Mouse (Mus musculus): Measurements from ENCODE around the gene Abtb2. TPM values are rescaled to one million over a fixed set of nuclear protein-coding genes. Genes with fewer than 3 reads are reported as not detected.

Abtb2 gene
- polyA plus RNA-seq, 1 experiment from 2014 or later: 15.9 TPM

DNA sequence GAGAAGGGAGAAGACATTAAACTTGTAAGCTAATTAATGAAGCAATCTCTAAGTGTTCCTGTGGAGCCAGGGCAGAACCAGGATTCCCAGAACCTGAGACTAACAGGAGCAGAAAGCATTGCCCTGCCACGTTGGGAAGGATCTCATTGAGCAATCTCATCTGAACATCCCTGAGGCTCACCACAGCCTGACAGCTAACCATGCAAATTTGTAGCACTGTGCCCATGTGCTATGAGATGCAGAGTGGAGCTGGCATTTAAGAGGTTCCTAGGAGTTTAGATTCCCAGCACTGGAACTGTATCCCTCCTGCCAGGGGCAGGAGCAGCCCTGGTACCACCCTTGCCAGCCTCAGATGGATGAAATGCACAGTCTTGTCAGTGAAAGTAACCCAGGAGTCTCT is 95.6 kb downstream of the Abtb2 start:
- WGBS: 8% methylated on average over 1 of the region's 1 CpGs
- H3K27me3 ChIP-seq (ENCODE audit: control insufficient read depth, insufficient read depth, low read length): no peaks in the 10 kb centered on the region; the same call in 1 of the 2 replicates
- H3K4me3 ChIP-seq (ENCODE audit: low read depth, low read length): no peak overlapping the region
- no peak overlapping the region for H3K4me2 ChIP-seq (ENCODE audit: low read depth, low read length, severe bottlenecking)
- DNase-seq (ENCODE audit: low spot score) (no peak), ATAC-seq (replicated peaks; ENCODE audit: low FRiP score) (no peak)
- no peak overlapping the region for H3K9ac ChIP-seq (ENCODE audit: low read length)
- no peak overlapping the region for H3K27ac ChIP-seq (ENCODE audit: low read depth, low read length)
- H3K36me3 ChIP-seq (ENCODE audit: control insufficient read depth, insufficient read depth, low read length): no peaks in the 10 kb centered on the region
- H3K4me1 ChIP-seq (replicated peaks; ENCODE audit: control insufficient read depth, insufficient read depth, low read length): peaks cover 6% of the 10 kb centered on the region
- H3K9me3 ChIP-seq (ENCODE audit: control insufficient read depth, low read length): no peaks in the 10 kb centered on the region

DNA sequence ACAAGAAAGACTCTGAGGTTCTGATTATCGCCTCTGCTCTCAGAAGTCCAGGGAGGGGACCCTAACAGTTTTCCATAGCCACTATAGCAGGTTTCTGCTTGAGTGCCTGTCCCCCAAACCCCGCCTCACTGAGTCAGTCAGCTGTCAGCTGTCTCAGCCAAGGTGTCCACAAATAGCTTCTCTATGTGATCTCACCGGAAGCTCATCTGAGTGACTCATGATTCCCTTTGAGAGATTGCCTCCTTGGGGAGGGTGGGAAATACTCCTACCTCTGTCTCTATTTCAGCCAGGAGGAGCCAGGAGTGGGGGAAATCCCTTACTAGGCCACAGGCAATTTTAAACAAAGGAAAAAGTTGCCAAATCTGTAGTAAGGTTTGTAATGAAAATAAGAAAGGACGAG is 96.0 kb downstream of the Abtb2 start:
- WGBS: 53% methylated on average over 4 of the region's 4 CpGs
- H3K9me3 ChIP-seq (ENCODE audit: control insufficient read depth, low read length): no peaks in the 10 kb centered on the region
- H3K4me2 ChIP-seq (ENCODE audit: low read depth, low read length, severe bottlenecking): no peak overlapping the region
- H3K4me3 ChIP-seq (ENCODE audit: low read depth, low read length): no peak overlapping the region
- H3K4me1 ChIP-seq (replicated peaks; ENCODE audit: control insufficient read depth, insufficient read depth, low read length): peaks cover 6% of the 10 kb centered on the region
- no peak for DNase-seq (ENCODE audit: low spot score)
- H3K9ac ChIP-seq (ENCODE audit: low read length): no peak overlapping the region
- H3K36me3 ChIP-seq (ENCODE audit: control insufficient read depth, insufficient read depth, low read length): no peaks in the 10 kb centered on the region
- H3K27ac ChIP-seq (ENCODE audit: low read depth, low read length): no peak overlapping the region
- no peak for ATAC-seq (replicated peaks; ENCODE audit: low FRiP score)
- no peaks in the 10 kb centered on the region; the same call in 1 of the 2 replicates for H3K27me3 ChIP-seq (ENCODE audit: control insufficient read depth, insufficient read depth, low read length)

DNA sequence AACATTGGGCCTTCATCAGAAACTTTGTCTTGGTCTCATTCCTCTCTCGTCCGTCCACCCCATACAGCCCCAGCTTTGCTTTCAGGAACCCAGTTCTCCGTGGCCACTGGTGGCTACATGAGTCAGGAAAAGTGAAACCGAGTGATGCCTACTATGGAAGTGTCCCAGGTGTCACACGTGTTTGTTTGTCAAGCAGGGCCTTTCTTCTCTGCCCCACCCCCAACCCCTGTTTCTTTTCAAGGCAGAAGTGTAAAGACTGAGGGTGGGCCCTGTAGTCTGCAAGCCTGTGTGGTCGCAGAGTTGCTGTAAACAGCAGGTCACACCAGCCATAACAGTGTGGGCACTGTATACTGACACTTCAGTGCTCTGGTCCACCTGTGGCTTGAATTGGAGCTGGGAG is 98.2 kb downstream of the Abtb2 start:
- H3K4me3 ChIP-seq (ENCODE audit: low read depth, low read length): no peak overlapping the region

DNA sequence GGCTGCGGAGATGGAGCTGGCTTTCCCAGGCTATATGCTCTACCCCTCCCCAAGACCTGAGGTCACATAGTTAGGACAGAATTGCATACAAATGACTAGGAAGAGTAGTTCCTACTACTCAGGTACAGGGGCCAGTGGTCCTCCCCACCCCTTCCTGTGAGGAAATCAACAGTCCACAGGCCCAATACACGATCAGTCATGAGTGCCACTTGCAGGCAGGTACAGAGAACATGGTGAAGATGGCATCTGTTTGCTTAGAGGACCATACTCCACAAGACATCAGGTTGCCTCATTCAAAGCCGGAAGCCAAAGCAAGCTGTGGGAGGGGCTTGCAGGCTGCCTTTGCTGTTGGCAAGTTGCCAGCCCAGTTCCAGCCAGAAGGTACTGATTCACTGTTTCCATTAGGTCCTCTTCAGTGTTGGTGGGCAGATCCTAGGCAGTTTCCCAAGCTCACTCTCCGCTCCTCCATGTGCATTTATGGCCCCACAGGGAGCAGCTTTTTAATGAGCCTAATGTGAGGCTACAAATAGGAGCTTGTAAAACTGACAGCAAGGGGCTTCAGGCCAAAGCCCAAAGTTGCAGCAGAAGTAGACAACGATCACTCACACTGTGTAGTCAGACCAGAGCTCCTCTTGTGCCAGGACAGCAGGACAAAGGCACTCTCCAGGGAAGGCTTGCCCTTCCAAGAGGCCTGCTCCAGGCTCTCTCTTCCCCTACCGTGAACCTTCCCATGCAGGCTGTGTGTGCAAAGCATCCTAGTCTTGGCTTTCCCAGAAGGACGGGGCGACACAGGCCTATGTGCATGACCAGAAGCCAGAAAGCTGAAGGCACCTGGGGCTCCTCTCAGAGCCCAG is 102.1 kb downstream of the Abtb2 start:
- peak; percentile 71 for DNase-seq (ENCODE audit: low spot score)
- Histone ChIP-seq H3K4me2 (ENCODE audit: low read depth, low read length, severe bottlenecking) (no peak overlapping the region), H3K9me3 (ENCODE audit: control insufficient read depth, low read length) (no peaks in the 10 kb centered on the region), H3K36me3 (ENCODE audit: control insufficient read depth, insufficient read depth, low read length) (no peaks in the 10 kb centered on the region), H3K9ac (ENCODE audit: low read length) (no peak overlapping the region), H3K27ac (ENCODE audit: low read depth, low read length) (no peak overlapping the region), H3K4me3 (ENCODE audit: low read depth, low read length) (no peak overlapping the region), H3K4me1 (replicated peaks; ENCODE audit: control insufficient read depth, insufficient read depth, low read length) (peaks cover 9% of the 10 kb centered on the region; the same call in 1 of the 2 replicates), H3K27me3 (ENCODE audit: control insufficient read depth, insufficient read depth, low read length) (no peaks in the 10 kb centered on the region)
- 68% methylated on average over 8 of the region's 8 CpGs for WGBS
- peak; percentile 32; the same call in 1 of the 2 replicates for ATAC-seq (replicated peaks; ENCODE audit: low FRiP score)

More for the DNA sequence above, 98.2 kb downstream of the Abtb2 start:
- Histone ChIP-seq H3K36me3 (ENCODE audit: control insufficient read depth, insufficient read depth, low read length) (no peaks in the 10 kb centered on the region), H3K9ac (ENCODE audit: low read length) (no peak overlapping the region), H3K9me3 (ENCODE audit: control insufficient read depth, low read length) (no peaks in the 10 kb centered on the region), H3K27me3 (ENCODE audit: control insufficient read depth, insufficient read depth, low read length) (no peaks in the 10 kb centered on the region; the same call in 1 of the 2 replicates), H3K27ac (ENCODE audit: low read depth, low read length) (no peak overlapping the region), H3K4me2 (ENCODE audit: low read depth, low read length, severe bottlenecking) (no peak overlapping the region), H3K4me1 (replicated peaks; ENCODE audit: control insufficient read depth, insufficient read depth, low read length) (peaks cover 12% of the 10 kb centered on the region)
- ATAC-seq (replicated peaks; ENCODE audit: low FRiP score) (no peak), DNase-seq (ENCODE audit: low spot score) (no peak)
- WGBS: 80% methylated on average over 6 of the region's 6 CpGs

DNA sequence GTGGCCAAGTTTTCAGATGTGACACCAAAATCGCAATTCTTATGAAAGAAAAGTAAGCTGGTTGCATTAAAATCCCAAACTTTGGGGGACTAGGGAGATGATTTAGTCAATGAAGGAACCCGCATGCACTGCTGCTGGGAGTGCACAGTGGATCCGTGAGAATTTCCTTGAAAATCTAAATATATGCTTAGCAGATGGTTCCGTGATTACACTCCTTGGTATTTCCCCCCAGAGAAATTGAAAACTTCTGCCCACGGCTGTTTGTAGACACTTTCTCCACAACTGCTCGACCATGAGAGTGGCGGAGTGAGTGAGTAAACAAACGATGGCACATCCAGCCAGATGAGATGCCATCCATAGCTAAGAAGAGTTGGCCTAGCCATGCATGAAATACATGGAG is 102.8 kb downstream of the Abtb2 start:
- Histone ChIP-seq H3K4me2 (ENCODE audit: low read depth, low read length, severe bottlenecking) (no peak overlapping the region), H3K9me3 (ENCODE audit: control insufficient read depth, low read length) (no peaks in the 10 kb centered on the region), H3K4me1 (replicated peaks; ENCODE audit: control insufficient read depth, insufficient read depth, low read length) (peaks cover 9% of the 10 kb centered on the region; the same call in 1 of the 2 replicates), H3K27ac (ENCODE audit: low read depth, low read length) (no peak overlapping the region), H3K9ac (ENCODE audit: low read length) (no peak overlapping the region), H3K27me3 (ENCODE audit: control insufficient read depth, insufficient read depth, low read length) (no peaks in the 10 kb centered on the region), H3K36me3 (ENCODE audit: control insufficient read depth, insufficient read depth, low read length) (no peaks in the 10 kb centered on the region), H3K4me3 (ENCODE audit: low read depth, low read length) (no peak overlapping the region)
- DNase-seq (ENCODE audit: low spot score): no peak
- ATAC-seq (replicated peaks; ENCODE audit: low FRiP score): no peak
- 91% methylated on average over 8 of the region's 8 CpGs for WGBS

DNA sequence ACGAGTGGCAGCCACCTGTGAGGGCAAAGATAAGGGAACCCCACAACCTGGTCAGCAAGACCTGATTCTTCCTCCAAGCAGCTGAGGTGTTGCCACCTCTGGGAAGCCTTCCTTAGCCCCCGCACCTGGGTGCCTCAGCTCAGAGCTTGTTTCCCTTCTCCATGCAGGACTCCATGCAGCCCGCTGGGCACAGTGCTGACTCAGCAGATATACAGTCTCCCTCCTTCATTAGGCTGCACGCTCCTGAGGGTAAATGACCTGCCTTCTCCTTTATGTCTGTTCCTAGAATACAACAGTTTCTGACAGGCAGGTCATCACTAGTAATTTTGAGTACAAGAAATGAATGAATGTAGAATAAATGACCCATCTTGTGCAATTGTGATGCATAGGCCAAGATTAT is 103.5 kb downstream of the Abtb2 start:
- Histone ChIP-seq H3K9ac (ENCODE audit: low read length) (no peak overlapping the region), H3K4me2 (ENCODE audit: low read depth, low read length, severe bottlenecking) (no peak overlapping the region), H3K36me3 (ENCODE audit: control insufficient read depth, insufficient read depth, low read length) (no peaks in the 10 kb centered on the region), H3K4me3 (ENCODE audit: low read depth, low read length) (no peak overlapping the region), H3K27me3 (ENCODE audit: control insufficient read depth, insufficient read depth, low read length) (no peaks in the 10 kb centered on the region), H3K4me1 (replicated peaks; ENCODE audit: control insufficient read depth, insufficient read depth, low read length) (peaks cover 9% of the 10 kb centered on the region; the same call in 1 of the 2 replicates), H3K27ac (ENCODE audit: low read depth, low read length) (no peak overlapping the region), H3K9me3 (ENCODE audit: control insufficient read depth, low read length) (no peaks in the 10 kb centered on the region)
- no peak for DNase-seq (ENCODE audit: low spot score)
- WGBS: 81% methylated on average over 4 of the region's 4 CpGs
- 0 out of 2 replicates have a peak, but pooled peaks have one; percentile 50 for ATAC-seq (replicated peaks; ENCODE audit: low FRiP score)

DNA sequence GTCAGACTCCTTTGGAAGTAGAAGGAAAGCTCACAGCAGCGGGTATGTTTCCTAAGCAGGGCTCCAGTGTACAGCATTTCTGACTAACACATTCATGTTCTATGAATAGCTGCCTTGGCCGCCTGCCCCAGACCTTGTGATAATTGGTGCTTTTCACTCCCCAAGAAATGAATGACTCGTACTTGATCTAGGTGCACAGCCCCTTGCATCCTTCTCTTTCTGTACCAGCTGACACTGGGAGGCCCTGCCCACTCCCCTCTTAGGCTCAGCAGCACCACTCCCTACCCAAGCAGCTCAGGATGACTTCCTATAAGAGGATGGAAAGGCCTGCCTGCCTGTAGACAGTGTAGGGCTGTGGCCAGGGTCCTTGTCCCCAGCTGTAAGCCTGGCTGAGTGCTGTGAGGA is 104.2 kb downstream of the Abtb2 start:
- Histone ChIP-seq H3K4me2 (ENCODE audit: low read depth, low read length, severe bottlenecking) (no peak overlapping the region), H3K9me3 (ENCODE audit: control insufficient read depth, low read length) (no peaks in the 10 kb centered on the region), H3K27me3 (ENCODE audit: control insufficient read depth, insufficient read depth, low read length) (no peaks in the 10 kb centered on the region), H3K4me3 (ENCODE audit: low read depth, low read length) (no peak overlapping the region), H3K9ac (ENCODE audit: low read length) (no peak overlapping the region), H3K27ac (ENCODE audit: low read depth, low read length) (no peak overlapping the region), H3K4me1 (replicated peaks; ENCODE audit: control insufficient read depth, insufficient read depth, low read length) (peaks cover 9% of the 10 kb centered on the region; the same call in 1 of the 2 replicates), H3K36me3 (ENCODE audit: control insufficient read depth, insufficient read depth, low read length) (no peaks in the 10 kb centered on the region)
- 40% methylated on average over 3 of the region's 3 CpGs for WGBS
- ATAC-seq (replicated peaks; ENCODE audit: low FRiP score): peak; percentile 64
- DNase-seq (ENCODE audit: low spot score): no peak

DNA sequence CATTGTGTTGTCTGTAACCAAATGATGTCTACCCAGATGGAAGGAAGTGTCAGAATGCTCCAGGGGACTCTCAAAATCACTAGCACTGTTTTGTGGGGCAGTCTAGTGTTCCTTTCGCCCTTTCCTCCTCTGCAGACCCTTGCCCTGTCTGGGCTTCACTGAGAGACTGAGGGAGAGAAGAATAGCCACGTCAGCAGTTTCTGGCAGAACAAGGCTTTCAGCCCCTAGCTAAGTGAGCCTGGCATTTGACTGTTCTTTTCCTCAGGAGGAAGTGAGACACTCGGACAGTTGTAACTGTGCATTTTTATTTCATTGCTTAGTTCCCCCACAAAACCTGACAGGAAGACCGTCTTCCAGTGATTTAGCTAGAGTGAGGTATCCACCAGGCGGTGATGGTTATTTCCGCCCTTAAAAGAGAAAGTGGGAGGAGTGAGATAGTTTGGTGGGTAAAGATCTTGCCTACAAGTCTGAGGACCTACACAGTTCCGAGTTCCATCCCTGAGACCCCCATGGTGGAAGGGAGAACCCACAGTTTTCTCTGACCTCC is 106.5 kb downstream of the Abtb2 start:
- no peaks in the 10 kb centered on the region for H3K27me3 ChIP-seq (ENCODE audit: control insufficient read depth, insufficient read depth, low read length)
- no peak overlapping the region for H3K4me3 ChIP-seq (ENCODE audit: low read depth, low read length)
- H3K4me1 ChIP-seq (replicated peaks; ENCODE audit: control insufficient read depth, insufficient read depth, low read length): peaks cover 9% of the 10 kb centered on the region; the same call in 1 of the 2 replicates
- WGBS: 82% methylated on average over 7 of the region's 7 CpGs
- no peak for ATAC-seq (replicated peaks; ENCODE audit: low FRiP score)
- no peak overlapping the region for H3K27ac ChIP-seq (ENCODE audit: low read depth, low read length)
- H3K36me3 ChIP-seq (ENCODE audit: control insufficient read depth, insufficient read depth, low read length): no peaks in the 10 kb centered on the region
- DNase-seq (ENCODE audit: low spot score): no peak
- no peak overlapping the region for H3K9ac ChIP-seq (ENCODE audit: low read length)
- H3K4me2 ChIP-seq (ENCODE audit: low read depth, low read length, severe bottlenecking): no peak overlapping the region
- H3K9me3 ChIP-seq (ENCODE audit: control insufficient read depth, low read length): no peaks in the 10 kb centered on the region

Data from forebrain, embryonic 11.5 days (tissue).